Mouse (Mus musculus): ENCODE data around the gene Lmo3. TPM values are rescaled to one million over a fixed set of nuclear protein-coding genes. Genes with fewer than 3 reads are reported as not detected.

The Lmo3 gene
- total RNA-seq, 2 experiments from 2014 or later = 246 to 262 TPM

- DNase-seq = no peak
- intact Hi-C loops (cut with DNase I) = loop anchor here (5.0 to 10.0 kb wide), 2 partner anchors 440 to 828 kb away; no protein-coding TSS in a partner anchor
Measured at GRCm38 (mm10) chr6:138424514-138425225, 157.1 kb downstream of the Lmo3 start.

GRCm38 (mm10) chr6:138422671-138423321 is 159.0 kb downstream of the Lmo3 start:
- DNase-seq = peak; percentile 22
- intact Hi-C loops (cut with DNase I) = loop anchor here (10.0 kb wide), 1 partner anchor 438 kb away; no protein-coding TSS in a partner anchor

- DNase-seq = no peak
- intact Hi-C loops (cut with DNase I) = loop anchor here (10.0 kb wide), 1 partner anchor 437 kb away; no protein-coding TSS in a partner anchor
Measured at GRCm38 (mm10) chr6:138421931-138422531, 159.7 kb downstream of the Lmo3 start.

- peak; percentile 23 for DNase-seq
- intact Hi-C loops (cut with DNase I) = loop anchor here (10.0 kb wide), 1 partner anchor 436 kb away; no protein-coding TSS in a partner anchor
Measured at GRCm38 (mm10) chr6:138421191-138421613, 160.6 kb downstream of the Lmo3 start.

- DNase-seq = peak; percentile 24
- intact Hi-C loops (cut with DNase I) = loop anchor here (10.0 kb wide), 1 partner anchor 436 kb away; no protein-coding TSS in a partner anchor
Measured at GRCm38 (mm10) chr6:138420536-138420891, 161.3 kb downstream of the Lmo3 start.

GRCm38 (mm10) chr6:138419871-138420535 is 161.8 kb downstream of the Lmo3 start:
- intact Hi-C loops (cut with DNase I) = loop anchor here (10.0 kb wide), 1 partner anchor 435 kb away; no protein-coding TSS in a partner anchor
- DNase-seq = no peak

- intact Hi-C loops (cut with DNase I) = no loop called here
Measured at GRCm38 (mm10) chr6:138412075-138412474, 169.7 kb downstream of the Lmo3 start.

GRCm38 (mm10) chr6:138402031-138402430 is 179.7 kb downstream of the Lmo3 start:
- intact Hi-C loops (cut with DNase I) = no loop called here

More at GRCm38 (mm10) chr6:138412075-138412474, 169.7 kb downstream of the Lmo3 start:
- no peak for DNase-seq

GRCm38 (mm10) chr6:138398836-138399235 is 182.9 kb downstream of the Lmo3 start:
- intact Hi-C loops (cut with DNase I) = no loop called here
- no peak for DNase-seq

More at GRCm38 (mm10) chr6:138402031-138402430, 179.7 kb downstream of the Lmo3 start:
- no peak for DNase-seq

GRCm38 (mm10) chr6:138391085-138391484 is 190.7 kb downstream of the Lmo3 start:
- no peak for DNase-seq
- intact Hi-C loops (cut with DNase I) = no loop called here

GRCm38 (mm10) chr6:138388168-138388936 is 193.4 kb downstream of the Lmo3 start:
- intact Hi-C loops (cut with DNase I) = loop anchor here (10.0 kb wide), 1 partner anchor 384 kb away; no protein-coding TSS in a partner anchor
- DNase-seq = peak; percentile 49

- DNase-seq = no peak
- intact Hi-C loops (cut with DNase I) = loop anchor here (10.0 kb wide), 1 partner anchor 378 kb away; no protein-coding TSS in a partner anchor
Measured at GRCm38 (mm10) chr6:138383208-138383607, 198.6 kb downstream of the Lmo3 start.

- no peak for DNase-seq
- intact Hi-C loops (cut with DNase I) = no loop called here
Measured at GRCm38 (mm10) chr6:138371176-138371575, 210.6 kb downstream of the Lmo3 start.

- intact Hi-C loops (cut with DNase I) = no loop called here
- peak; percentile 5 for DNase-seq
Measured at GRCm38 (mm10) chr6:138364111-138364510, 217.7 kb downstream of the Lmo3 start.

GRCm38 (mm10) chr6:138350587-138351345 is 231.0 kb downstream of the Lmo3 start:
- no peak for DNase-seq
- intact Hi-C loops (cut with DNase I) = no loop called here

- intact Hi-C loops (cut with DNase I) = no loop called here
- DNase-seq = no peak
Measured at GRCm38 (mm10) chr6:138346558-138346957, 235.2 kb downstream of the Lmo3 start.

GRCm38 (mm10) chr6:138335858-138336257 is 245.9 kb downstream of the Lmo3 start:
- intact Hi-C loops (cut with DNase I) = no loop called here
- DNase-seq = no peak

- intact Hi-C loops (cut with DNase I) = no loop called here
- peak; percentile 13 for DNase-seq
Measured at GRCm38 (mm10) chr6:138333991-138334390, 247.8 kb downstream of the Lmo3 start.
